Mouse (Mus musculus) heart, postnatal 0 days (tissue): Measurements from ENCODE around the gene Psg16. TPM values are rescaled to one million over a fixed set of nuclear protein-coding genes. Genes with fewer than 3 reads are reported as not detected.

Experiments used
- ATAC-seq: fragments of 200-750 bp; cut with Nextera tagmentation; 2 replicates; pipeline ENCODE4 v1.8.0; 2017; ENCODE audit warnings: low read depth, moderate number of reproducible peaks, moderate library complexity; ENCODE audit not compliant: insufficient read depth
- DNase-seq: peaks from one replicate; pipeline ENCODE4 v3.0.0-alpha.2; 2016; ENCODE audit warnings: low spot score
- H3K27ac ChIP-seq: fragments of 300-500 bp; sonication (generic); 2 replicates; pipeline ENCODE4 v1.5.1; 2014; ENCODE audit warnings: low read depth, mild to moderate bottlenecking
- H3K27me3 ChIP-seq: fragments of 300-500 bp; sonication (generic); 2 replicates; pipeline ENCODE4 v1.6.1; 2014; ENCODE audit warnings: low read length, mixed read lengths; ENCODE audit not compliant: control insufficient read depth, insufficient read depth
- H3K36me3 ChIP-seq: fragments of 300-500 bp; sonication (generic); replicated peaks from 2 replicates; pipeline ENCODE4 v1.6.1; 2014; ENCODE audit warnings: low read length, mixed read lengths; ENCODE audit not compliant: control insufficient read depth, insufficient read depth
- H3K4me1 ChIP-seq: fragments of 300-500 bp; sonication (generic); 2 replicates; pipeline ENCODE4 v1.6.1; 2014; ENCODE audit warnings: antibody characterized with exemption; ENCODE audit not compliant: control insufficient read depth, insufficient read depth
- H3K4me2 ChIP-seq: fragments of 300-500 bp; sonication (generic); 2 replicates; pipeline ENCODE4 v1.6.1; 2014; ENCODE audit warnings: low read depth, mild to moderate bottlenecking, low read length, moderate library complexity
- H3K4me3 ChIP-seq: fragments of 300-500 bp; sonication (generic); 2 replicates; pipeline ENCODE4 v1.5.1; 2014; ENCODE audit warnings: low read depth, low read length
- H3K9ac ChIP-seq: fragments of 300-500 bp; sonication (generic); replicated peaks from 2 replicates; pipeline ENCODE4 v1.6.1; 2014; ENCODE audit warnings: low read depth, low read length, mixed read lengths
- H3K9me3 ChIP-seq: fragments of 300-500 bp; sonication (generic); replicated peaks from 2 replicates; pipeline ENCODE4 v1.6.1; 2016; ENCODE audit warnings: low read length; ENCODE audit not compliant: control insufficient read depth
- CTCF ChIP-seq: IDR thresholded peaks from 2 replicates; pipeline ENCODE4 v1.5.1; 2016; ENCODE audit warnings: antibody characterized with exemption, control low read depth, low read depth
- EP300 ChIP-seq: IDR thresholded peaks from 2 replicates; pipeline ENCODE4 v1.6.1; 2016; ENCODE audit warnings: antibody characterized with exemption, low read depth
- WGBS: fragments of 180-500 bp; shearing (Covaris S2); extraction: QIAGEN DNeasy Blood & Tissue Kit; methylation state at CpG from one replicate; pipeline ENCODE4 v1.1.7; 2014; 5-methylcytosine and 5-hydroxymethylcytosine counted together
- polyA plus RNA-seq: library from polyadenylated mRNA; unstranded; fragments of >200 nt; fragmentation: Nextera tagmentation; extraction: Ambion mirVana; gene quantifications from 2 replicates; pipeline ENCODE4 v1.2.1, GENCODE M21; 2015
- total RNA-seq: library from RNA; depleted of rRNA; stranded (reverse); fragments of >200 nt; gene quantifications from 2 replicates; pipeline ENCODE4 v1.2.3, GENCODE M21; 2014; ENCODE audit warnings: low replicate concordance; rRNA removed

The Psg16 gene
- total and polyA plus RNA-seq, 2 experiments from 2014 or later: 0.12 TPM; not detected in 1

GRCm38 (mm10) chr7:17159011-17159410 is 85.2 kb downstream of the Psg16 start:
- Histone ChIP-seq H3K4me1 (no peaks in the 10 kb centered on the region), H3K27me3 (no peaks in the 10 kb centered on the region), H3K36me3 (no peaks in the 10 kb centered on the region), H3K9ac (no peak overlapping the region), H3K9me3 (no peaks in the 10 kb centered on the region), H3K4me3 (no peak overlapping the region), H3K27ac (no peak overlapping the region), H3K4me2 (no peak overlapping the region)
- TF ChIP-seq EP300 (no peak), CTCF (no peak)
- 62% methylated on average over 7 of the region's 7 CpGs for WGBS
- ATAC-seq (no peak), DNase-seq (no peak)

- TF ChIP-seq EP300 (no peak), CTCF (no peak)
- H3K9me3 ChIP-seq: no peaks in the 10 kb centered on the region
- H3K27me3 ChIP-seq: no peaks in the 10 kb centered on the region
- H3K36me3 ChIP-seq: no peaks in the 10 kb centered on the region
- H3K4me3 ChIP-seq: no peak overlapping the region
- DNase-seq (no peak), ATAC-seq (no peak)
- WGBS: 69% methylated on average over 4 of the region's 4 CpGs
- H3K9ac ChIP-seq: no peak overlapping the region
- H3K27ac ChIP-seq: no peak overlapping the region
- H3K4me2 ChIP-seq: no peak overlapping the region
- H3K4me1 ChIP-seq: no peaks in the 10 kb centered on the region
Measured at GRCm38 (mm10) chr7:17171827-17172226, 98.0 kb downstream of the Psg16 start.

Other genes with a start within 250 kb of the Psg16 start
- 10.6 and 13.4 TPM in 2 replicates for gene Prkd2, start 231.1 kb upstream of the Psg16 start, total RNA-seq
- gene Prkd2, start 231.1 kb upstream of the Psg16 start, polyA plus RNA-seq: 8.3 and 8.8 TPM in 2 replicates
- 63.9 and 69.6 TPM in 2 replicates for gene Dact3, start 198.7 kb upstream of the Psg16 start, total RNA-seq
- 3.8 TPM in 2 replicates for gene Dact3, start 198.7 kb upstream of the Psg16 start, polyA plus RNA-seq
- 0.27 and 4.0 TPM in 2 replicates for gene Gng8, start 182.3 kb upstream of the Psg16 start, total RNA-seq
- gene Gng8, start 182.3 kb upstream of the Psg16 start, polyA plus RNA-seq: 1.7 and 2.5 TPM in 2 replicates
- 0.58 and 2.3 TPM in 2 replicates for gene Ptgir, start 167.6 kb upstream of the Psg16 start, total RNA-seq
- gene Ptgir, start 167.6 kb upstream of the Psg16 start, polyA plus RNA-seq: 1.1 and 1.2 TPM in 2 replicates
- 342 and 417 TPM in 2 replicates for gene Calm3, start 149.9 kb upstream of the Psg16 start, total RNA-seq
- gene Calm3, start 149.9 kb upstream of the Psg16 start, polyA plus RNA-seq: 101 and 107 TPM in 2 replicates
- gene Pnmal2, start 129.4 kb upstream of the Psg16 start, total RNA-seq: 2.9 and 4.0 TPM in 2 replicates
- gene Pnmal2, start 129.4 kb upstream of the Psg16 start, polyA plus RNA-seq: 3.0 and 3.4 TPM in 2 replicates
- gene Pnmal1, start 114.4 kb upstream of the Psg16 start, total RNA-seq: 0.08 TPM in 1 of 2 replicates, not detected in the other
- 0.04 TPM in 2 replicates for gene Pnmal1, start 114.4 kb upstream of the Psg16 start, polyA plus RNA-seq
- gene Gm42372, start 91.0 kb upstream of the Psg16 start, total RNA-seq: not detected in 2 replicates
- gene Gm42372, start 91.0 kb upstream of the Psg16 start, polyA plus RNA-seq: not detected in 2 replicates
- gene Ccdc8, start 81.3 kb upstream of the Psg16 start, total RNA-seq: 30.8 and 31.2 TPM in 2 replicates
- gene Ccdc8, start 81.3 kb upstream of the Psg16 start, polyA plus RNA-seq: 10.0 and 11.7 TPM in 2 replicates
- 55.0 and 68.0 TPM in 2 replicates for gene Ppp5c, start 46.1 kb upstream of the Psg16 start, total RNA-seq
- 88.5 and 93.6 TPM in 2 replicates for gene Ppp5c, start 46.1 kb upstream of the Psg16 start, polyA plus RNA-seq
- 29.7 and 35.5 TPM in 2 replicates for gene Hif3a, start 11.6 kb upstream of the Psg16 start, total RNA-seq
- gene Hif3a, start 11.6 kb upstream of the Psg16 start, polyA plus RNA-seq: 4.2 and 6.2 TPM in 2 replicates
- not detected in 2 replicates for gene Ceacam3, start 76.2 kb downstream of the Psg16 start, total RNA-seq
- not detected in 2 replicates for gene Ceacam3, start 76.2 kb downstream of the Psg16 start, polyA plus RNA-seq
- not detected in 2 replicates for gene Psg29, start 129.4 kb downstream of the Psg16 start, total RNA-seq
- gene Psg29, start 129.4 kb downstream of the Psg16 start, polyA plus RNA-seq: not detected in 2 replicates